Mouse (Mus musculus) cerebellum, adult 2 months (tissue): ENCODE measurements at regions not wholly inside any gene's neighbourhood (a gene's known extent, or its start where the extent isn't known, plus 50 kb on each side); places are given as distances from the start of the nearest gene placed in this dataset.

ENCODE experiments used
- CTCF ChIP-seq: fragments of 200-500 bp; IDR thresholded peaks from 2 replicates; pipeline ENCODE4 v1.5.1; 2011; ENCODE audit warnings: low read depth, mild to moderate bottlenecking, control low read depth, low read length, moderate library complexity, borderline replicate concordance; ENCODE audit not compliant: insufficient read depth
- POLR2A ChIP-seq: fragments of 200-500 bp; IDR thresholded peaks from 2 replicates; pipeline ENCODE4 v1.6.1; 2011; ENCODE audit warnings: low read length, control low read depth, borderline replicate concordance; ENCODE audit not compliant: insufficient read depth

DNA sequence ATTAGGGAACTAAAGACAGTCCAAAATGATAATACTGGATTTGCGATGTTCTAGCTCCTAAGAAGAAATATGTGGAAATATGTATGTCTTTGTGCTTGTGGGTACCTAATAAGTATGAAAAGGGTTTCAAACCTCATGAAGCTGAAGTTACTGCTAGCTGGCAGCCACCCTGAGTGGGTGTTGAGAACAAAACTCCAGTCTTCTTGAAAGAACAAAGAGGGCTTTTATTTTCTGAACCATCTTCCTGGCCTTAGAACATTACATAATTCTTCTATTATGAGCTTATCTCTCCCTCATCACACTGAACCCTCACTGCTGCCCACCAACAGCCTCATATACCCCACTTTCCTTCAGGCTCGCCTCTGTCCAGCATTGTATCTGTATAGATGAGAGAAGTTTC lies 905.6 kb upstream of the Slc10a2 start:
- TF ChIP-seq CTCF (no peak), POLR2A (no peak)
